Mouse (Mus musculus) spleen, postnatal 36 days (tissue): ENCODE data around the gene Ndrg3.

Experiments used
- DNase-seq, 2 experiments: peaks; one replicate each; pipeline ENCODE4 v3.0.0; 2022; ENCODE audit warnings: low spot score in 2 of 2, mixed read lengths in 1 of 2

Gene Ndrg3

GRCm38 (mm10) chr2:156991470-156992319 is at the start of gene Ndrg3:
Gene Ndrg3 (minus strand): TSS chr2:156992056.
- DNase-seq = peak; percentile 96 to 98

GRCm38 (mm10) chr2:157041421-157041820 is 49.6 kb upstream of the Ndrg3 start:
- no peak for DNase-seq

- DNase-seq = no peak
Measured at GRCm38 (mm10) chr2:157040649-157041046, 48.8 kb upstream of the Ndrg3 start.

GRCm38 (mm10) chr2:157039900-157040648 is 48.2 kb upstream of the Ndrg3 start:
- no peak for DNase-seq

- DNase-seq = no peak
Measured at GRCm38 (mm10) chr2:157037303-157037702, 45.4 kb upstream of the Ndrg3 start.

- DNase-seq = no peak
Measured at GRCm38 (mm10) chr2:157036400-157036799, 44.5 kb upstream of the Ndrg3 start.

DNA sequence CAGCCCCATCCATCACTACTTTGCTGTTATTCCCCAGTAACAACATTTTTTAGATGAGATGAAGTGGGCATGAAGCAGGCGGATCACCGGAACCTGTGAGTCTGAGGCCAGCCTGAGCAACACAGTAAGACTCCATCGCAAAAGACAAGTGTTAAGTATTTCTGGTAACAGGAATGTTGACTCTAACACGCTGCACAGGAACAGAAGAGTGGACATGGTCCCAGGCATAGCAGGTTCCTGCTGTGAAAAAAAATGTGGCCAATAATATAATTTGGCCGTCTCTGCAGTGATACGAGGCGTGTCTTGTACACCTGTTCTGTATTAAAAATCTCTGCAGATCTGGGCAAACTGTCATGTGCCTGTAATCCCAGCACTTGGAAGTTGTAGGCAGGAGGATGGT is 43.5 kb upstream of the Ndrg3 start:
- DNase-seq = no peak

DNA sequence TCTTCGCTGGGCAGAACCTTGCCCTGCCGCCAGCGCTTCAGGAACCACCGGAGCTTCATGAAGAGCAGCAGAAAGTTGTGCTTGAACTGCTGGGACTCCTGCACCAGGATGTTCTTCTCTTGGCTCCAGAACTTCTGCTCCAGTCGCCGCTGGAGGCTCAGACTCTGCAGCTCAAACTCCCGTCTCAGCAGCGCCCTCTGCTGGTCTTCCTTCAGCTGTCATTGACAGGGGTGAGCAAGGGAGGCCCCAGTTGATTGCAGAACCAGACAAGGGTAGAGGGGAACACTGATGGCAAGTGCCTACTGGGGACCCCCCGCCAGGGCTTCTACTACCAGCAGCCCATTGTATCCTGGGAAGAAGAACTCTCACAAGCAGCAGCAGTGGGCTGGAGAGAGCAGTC is 38.9 kb upstream of the Ndrg3 start:
- DNase-seq = peak; percentile 65 to 70

DNA sequence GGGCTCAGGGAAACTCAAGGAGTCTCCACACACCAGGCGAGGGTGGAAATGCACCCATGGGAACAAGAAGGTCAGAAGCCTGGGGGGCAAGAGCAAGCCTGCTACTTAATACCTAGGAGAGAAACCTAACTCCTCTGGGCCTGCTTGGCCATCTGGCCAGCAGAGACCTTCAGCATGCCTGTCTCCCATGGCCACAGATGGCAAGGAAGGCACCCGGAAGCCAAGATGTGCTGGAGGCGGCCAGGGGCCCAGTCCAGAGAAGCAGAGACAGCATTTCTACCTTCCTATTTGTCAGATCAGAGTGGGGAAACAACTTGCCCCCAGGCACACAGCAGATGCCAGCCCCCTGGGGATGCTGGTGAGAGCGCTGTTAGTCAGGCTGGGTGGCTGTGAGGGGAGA is 36.4 kb upstream of the Ndrg3 start:
- no peak for DNase-seq

- no peak for DNase-seq
Measured at GRCm38 (mm10) chr2:157027106-157028008, 35.5 kb upstream of the Ndrg3 start.

DNA sequence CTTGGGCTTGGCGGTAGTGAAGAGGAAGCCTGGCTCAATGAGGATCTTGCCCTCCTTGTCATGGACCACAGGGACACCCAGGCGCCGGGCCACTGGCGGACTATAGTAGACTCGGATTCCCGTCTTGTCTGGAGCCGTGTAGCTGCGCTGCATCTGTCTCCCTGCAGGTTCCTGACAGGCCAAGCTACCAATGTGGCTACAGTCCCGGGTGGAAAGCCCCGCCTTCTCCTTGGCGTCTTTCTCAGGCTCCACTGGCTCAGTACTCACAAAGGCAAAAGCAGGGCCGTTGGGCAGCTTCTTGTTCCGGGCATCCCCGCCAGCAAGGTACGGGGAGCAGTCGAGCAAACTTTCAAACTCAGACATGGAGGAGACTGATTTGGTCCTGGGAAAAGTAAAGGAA is 29.3 kb upstream of the Ndrg3 start:
- DNase-seq = no peak

DNA sequence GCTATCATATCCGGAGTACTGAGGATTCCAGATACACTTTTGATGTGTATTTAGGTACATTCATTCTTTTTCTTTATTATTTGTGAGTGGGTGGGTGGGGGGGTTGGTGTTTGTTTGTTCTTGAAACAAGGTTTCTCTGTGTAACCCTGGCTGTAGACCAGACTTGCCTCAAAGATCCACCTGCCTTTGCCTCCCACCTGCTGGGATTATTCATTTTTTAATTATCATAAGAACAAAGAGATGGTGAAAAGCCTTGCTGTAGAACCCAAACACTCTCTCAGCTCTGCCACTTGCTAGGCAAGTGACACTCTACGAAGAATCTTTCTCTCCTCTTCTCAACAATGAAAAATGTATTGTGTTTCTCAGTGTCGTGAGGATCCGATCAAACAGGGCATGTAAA is 27.4 kb upstream of the Ndrg3 start:
- DNase-seq = no peak

DNA sequence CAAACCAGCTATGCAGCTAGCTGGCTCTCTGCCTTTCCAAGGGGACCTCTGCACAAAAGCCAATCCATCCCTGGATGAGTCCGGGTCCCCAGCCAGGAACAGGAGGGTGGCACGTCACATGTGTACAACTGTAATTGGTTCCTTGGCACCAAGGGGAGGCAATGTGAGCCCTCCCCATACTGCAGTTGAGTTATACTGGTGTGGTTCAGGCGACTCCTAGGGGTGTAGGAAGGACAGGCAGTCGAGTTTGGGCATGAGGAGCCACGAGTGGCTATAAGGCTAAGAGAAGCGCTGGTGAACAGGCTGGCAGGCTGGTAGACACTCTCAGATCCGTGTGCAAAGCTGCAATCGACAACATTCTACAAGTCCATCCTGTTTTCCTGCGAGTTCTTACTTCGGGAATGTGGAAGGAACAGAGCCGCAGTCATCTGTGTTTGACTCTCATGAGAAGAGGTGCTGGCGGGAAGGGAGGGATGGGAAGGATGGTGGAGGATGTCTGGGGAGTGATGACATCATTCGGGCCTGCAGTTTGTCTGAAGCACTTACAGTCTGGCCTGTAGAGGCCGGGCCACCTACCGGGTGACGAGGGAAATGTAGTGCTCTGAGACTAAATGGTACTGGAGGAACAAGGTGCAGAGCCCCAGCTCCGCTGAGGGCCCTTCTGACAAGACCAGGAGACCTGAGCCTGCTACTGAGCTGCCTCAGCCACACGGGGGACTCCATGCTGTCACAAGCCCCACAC is 24.8 kb upstream of the Ndrg3 start:
- DNase-seq = no peak

DNA sequence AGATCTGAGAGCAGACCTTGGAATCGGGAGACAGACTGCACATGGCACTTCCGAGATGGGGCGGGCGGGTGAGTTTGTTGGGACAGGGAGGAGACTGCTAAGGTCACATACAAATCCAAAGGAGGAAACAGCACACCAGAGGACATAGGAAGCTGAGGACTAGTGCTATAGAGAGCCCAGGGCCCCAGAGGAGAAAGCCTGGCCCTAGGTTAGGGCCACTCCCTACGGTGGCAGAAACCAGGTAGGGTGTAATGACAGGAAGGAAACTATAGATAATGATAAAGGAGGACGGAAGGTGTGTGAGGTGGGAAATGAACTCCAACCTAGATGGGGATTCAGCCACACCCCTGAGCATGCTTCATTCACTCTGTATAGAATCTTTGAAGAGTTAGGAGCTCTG is 20.5 kb upstream of the Ndrg3 start:
- no peak for DNase-seq

GRCm38 (mm10) chr2:157010634-157011310 is 18.9 kb upstream of the Ndrg3 start:
- DNase-seq = no peak

DNA sequence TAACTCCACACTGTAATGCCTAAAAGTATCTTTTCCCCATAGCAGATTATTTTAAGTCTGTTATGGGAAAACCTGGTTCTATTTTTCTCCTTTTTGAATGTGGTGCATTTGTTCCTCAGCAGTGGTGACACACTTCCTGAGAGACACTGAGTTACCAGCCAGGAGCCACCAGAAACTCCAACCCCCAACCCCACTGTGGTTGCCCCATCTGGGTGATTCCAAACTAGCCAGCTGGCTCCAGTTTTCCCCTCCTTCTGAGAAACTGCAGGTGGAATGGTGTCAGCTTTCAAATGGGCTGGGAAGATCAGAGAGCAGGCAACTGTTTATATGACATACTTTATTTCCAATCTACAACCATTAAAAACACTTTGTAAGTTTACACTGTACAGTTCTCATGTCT is 18.3 kb upstream of the Ndrg3 start:
- DNase-seq = no peak

GRCm38 (mm10) chr2:157008509-157008908 is 16.7 kb upstream of the Ndrg3 start:
- no peak for DNase-seq

GRCm38 (mm10) chr2:157007234-157007596 is 15.4 kb upstream of the Ndrg3 start:
- no peak for DNase-seq

GRCm38 (mm10) chr2:157006511-157007233 is 14.8 kb upstream of the Ndrg3 start, which contains the start of gene Dsn1:
Gene Dsn1 (minus strand): TSS chr2:157007154.
- peak; percentile 85 to 87 for DNase-seq

- DNase-seq = no peak
Measured at GRCm38 (mm10) chr2:157002321-157002720, 10.5 kb upstream of the Ndrg3 start.
